Mouse (Mus musculus) natural killer cell, adult 2 months (primary cell): ENCODE measurements around the gene Slc1a6.
"Not testable (repeated sequence)": the region's sequence is repeated elsewhere in the genome, so short reads cannot be mapped to it uniquely, and the experiment has no call there.

ENCODE experiments used
- DNase-seq, 2 experiments: peaks; one replicate each; pipeline ENCODE4 v3.0.0; 2022; ENCODE audit warnings: low spot score in 2 of 2

Slc1a6 gene

GRCm38 (mm10) chr10:78779981-78780651, at the start of gene Slc1a6:
TSS of gene Slc1a6 (plus strand) at chr10:78780496.
- no peak for DNase-seq

- no peak for DNase-seq
These were observed 40.5 kb upstream of the Slc1a6 start for GRCm38 (mm10) chr10:78739821-78740220.

- DNase-seq = no peak
These were observed 36.6 kb upstream of the Slc1a6 start for GRCm38 (mm10) chr10:78743721-78744120.

- no peak for DNase-seq
These were observed 34.7 kb upstream of the Slc1a6 start for GRCm38 (mm10) chr10:78745453-78746232.

GRCm38 (mm10) chr10:78747035-78747721, 33.1 kb upstream of the Slc1a6 start:
- DNase-seq = no peak

- no peak for DNase-seq
These were observed 32.1 kb upstream of the Slc1a6 start for GRCm38 (mm10) chr10:78748161-78748560.

GRCm38 (mm10) chr10:78748946-78749345, 31.4 kb upstream of the Slc1a6 start:
- DNase-seq = no peak

GRCm38 (mm10) chr10:78752452-78753191, 27.7 kb upstream of the Slc1a6 start, which contains the start of gene Ccdc105:
TSS of gene Ccdc105 (minus strand) at chr10:78753065.
- no peak for DNase-seq

- DNase-seq = peak in 1 of 2 experiments; percentile 21
These were observed 24.3 kb upstream of the Slc1a6 start for GRCm38 (mm10) chr10:78756021-78756420.

- no peak for DNase-seq
These were observed 14.7 kb upstream of the Slc1a6 start for GRCm38 (mm10) chr10:78765570-78765969.

GRCm38 (mm10) chr10:78775830-78776229, 4.5 kb upstream of the Slc1a6 start:
- DNase-seq = no peak

GRCm38 (mm10) chr10:78779527-78779926, 769 bp upstream of the Slc1a6 start:
- DNase-seq = no peak

- no peak for DNase-seq
These were observed 7.3 kb downstream of the Slc1a6 start for GRCm38 (mm10) chr10:78787566-78788087.

GRCm38 (mm10) chr10:78790561-78790960, 10.3 kb downstream of the Slc1a6 start:
- no peak for DNase-seq

- no peak for DNase-seq
These were observed 21.2 kb downstream of the Slc1a6 start for GRCm38 (mm10) chr10:78801449-78801848.

GRCm38 (mm10) chr10:78812358-78813060, 32.2 kb downstream of the Slc1a6 start:
- no peak for DNase-seq

GRCm38 (mm10) chr10:78840456-78840855, 60.2 kb downstream of the Slc1a6 start:
- not testable (repeated sequence) for DNase-seq

- DNase-seq = no peak
These were observed 71.8 kb downstream of the Slc1a6 start, which contains the start of gene Olfr1356 for GRCm38 (mm10) chr10:78852066-78852465. TSS of gene Olfr1356 (minus strand) at chr10:78852166.
